Mouse (Mus musculus) CH12F3 (cell line): Measurements from ENCODE around the gene Cym.

Experiments used
- in situ Hi-C: fragments of 300-500 bp; cut with MboI; formaldehyde crosslinking; loops from 2 replicates; pipeline ENCODE4 v1.14.3; 2020; ENCODE audit warnings: low sequenced_read_pairs

The Cym gene

GRCm38 (mm10) chr3:107229221-107229620, 7.7 kb upstream of the Cym start:
- in situ Hi-C loops = no loop called here

DNA sequence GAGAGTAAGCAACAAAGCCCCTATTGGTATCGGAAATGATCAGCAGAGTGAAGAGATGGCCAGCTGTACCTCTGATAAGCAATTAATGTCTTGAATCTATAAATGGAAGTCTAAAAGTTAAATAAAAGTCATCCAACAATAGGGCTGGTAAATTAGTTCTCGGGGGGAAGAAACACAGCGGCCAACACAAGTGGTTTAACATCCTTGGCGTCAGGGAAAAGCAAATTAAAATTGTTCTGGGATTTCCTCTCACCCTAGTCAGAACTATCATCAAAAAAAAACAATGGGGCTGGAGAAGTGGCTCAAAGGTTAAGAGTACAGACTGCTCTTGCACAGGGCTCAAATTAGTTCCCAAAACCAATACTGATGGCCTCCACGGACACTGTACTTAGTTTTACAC, 4.3 kb upstream of the Cym start:
- in situ Hi-C loops = no loop called here

DNA sequence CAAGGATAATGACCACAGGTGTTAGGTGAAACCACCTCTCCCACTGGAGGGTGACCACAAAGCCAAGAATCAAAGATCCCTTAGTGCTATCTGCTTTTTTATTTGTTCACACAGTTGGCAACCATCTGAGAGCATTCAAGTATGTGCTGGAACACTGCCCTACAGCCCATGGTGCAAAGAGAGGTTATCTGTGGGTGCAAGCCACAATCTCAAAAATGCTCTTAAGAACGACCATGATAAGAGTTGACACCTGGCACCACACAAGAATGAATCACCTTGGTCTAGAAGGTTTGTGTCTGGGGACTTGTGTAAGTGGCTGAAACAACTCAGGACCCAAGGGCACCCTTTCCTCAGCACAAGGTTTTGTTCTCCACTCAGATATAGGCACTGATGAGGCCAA, 1.7 kb upstream of the Cym start:
- in situ Hi-C loops = no loop called here

DNA sequence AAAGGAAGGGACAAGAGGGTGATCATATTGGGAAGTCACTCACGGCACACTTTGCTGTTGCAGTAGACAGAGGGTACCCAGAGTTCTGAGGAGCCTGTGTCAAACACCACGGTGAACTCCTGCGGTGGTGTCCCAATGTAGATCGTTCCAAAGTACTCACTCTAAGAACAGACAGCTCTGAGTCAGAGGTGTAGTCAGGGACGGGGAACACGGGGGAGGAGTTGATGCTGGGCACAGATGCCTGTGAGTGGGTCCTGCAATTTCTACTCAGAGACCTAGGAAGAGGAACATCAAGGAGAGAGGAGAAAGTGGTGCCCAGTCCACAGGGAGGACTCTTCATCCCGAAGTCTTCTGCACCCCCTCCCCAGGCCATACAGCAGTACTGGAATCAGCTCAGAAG, 3.0 kb downstream of the Cym start:
- in situ Hi-C loops = no loop called here

GRCm38 (mm10) chr3:107217101-107217480, 4.4 kb downstream of the Cym start:
- in situ Hi-C loops = no loop called here

DNA sequence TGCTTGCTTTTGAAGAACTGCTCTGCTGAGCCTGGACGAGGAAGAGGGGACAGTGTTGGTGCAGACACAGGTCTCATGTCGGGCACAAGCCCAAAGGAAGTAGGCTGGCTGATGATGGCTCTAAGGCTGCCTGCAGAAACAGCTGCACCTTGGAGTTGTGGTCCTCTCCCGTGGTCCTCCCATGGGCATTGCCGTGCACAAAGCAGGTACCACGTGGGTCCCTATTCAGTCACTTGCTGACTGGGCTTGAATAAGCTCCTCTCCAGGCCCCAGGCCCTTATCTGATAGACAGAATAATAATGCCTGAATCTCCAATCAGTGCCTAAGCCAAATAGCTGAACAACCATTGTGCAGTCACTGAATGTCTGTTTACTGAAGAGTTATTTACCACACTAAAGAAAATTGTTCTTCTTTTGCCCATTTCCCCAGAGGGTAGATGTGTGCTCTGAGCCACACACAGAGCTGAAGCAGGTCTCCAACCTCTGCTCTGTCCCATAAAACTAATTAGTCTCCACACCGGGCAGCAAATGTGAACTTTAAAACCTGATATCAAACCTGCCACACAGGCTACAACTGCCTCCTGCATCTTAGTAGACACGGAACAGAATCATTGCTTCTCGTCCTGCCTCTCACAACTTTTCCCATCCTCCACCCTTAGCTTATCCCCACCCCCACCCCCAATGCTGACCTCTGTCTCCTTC, 5.0 kb downstream of the Cym start:
- in situ Hi-C loops = no loop called here

DNA sequence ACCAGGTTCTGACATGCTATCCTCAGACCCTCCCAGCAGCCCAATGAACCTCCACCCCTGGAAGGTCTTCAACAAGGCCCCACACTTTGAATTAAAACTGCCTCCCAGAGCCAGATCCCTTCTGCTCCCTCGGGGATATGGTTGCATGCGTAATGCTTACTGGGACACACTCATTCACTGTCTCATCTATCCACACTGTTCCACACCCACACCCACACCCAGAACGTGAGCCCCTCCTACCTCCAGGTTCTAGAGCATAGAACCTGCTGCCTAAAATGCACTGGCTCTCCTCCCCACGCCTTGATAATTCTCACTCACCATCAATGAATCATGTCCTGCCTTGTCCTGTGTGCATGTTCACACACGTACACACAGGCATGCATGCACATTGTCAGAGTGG, 6.9 kb downstream of the Cym start:
- in situ Hi-C loops = no loop called here

GRCm38 (mm10) chr3:107207625-107208253, 13.8 kb downstream of the Cym start:
- in situ Hi-C loops = no loop called here

DNA sequence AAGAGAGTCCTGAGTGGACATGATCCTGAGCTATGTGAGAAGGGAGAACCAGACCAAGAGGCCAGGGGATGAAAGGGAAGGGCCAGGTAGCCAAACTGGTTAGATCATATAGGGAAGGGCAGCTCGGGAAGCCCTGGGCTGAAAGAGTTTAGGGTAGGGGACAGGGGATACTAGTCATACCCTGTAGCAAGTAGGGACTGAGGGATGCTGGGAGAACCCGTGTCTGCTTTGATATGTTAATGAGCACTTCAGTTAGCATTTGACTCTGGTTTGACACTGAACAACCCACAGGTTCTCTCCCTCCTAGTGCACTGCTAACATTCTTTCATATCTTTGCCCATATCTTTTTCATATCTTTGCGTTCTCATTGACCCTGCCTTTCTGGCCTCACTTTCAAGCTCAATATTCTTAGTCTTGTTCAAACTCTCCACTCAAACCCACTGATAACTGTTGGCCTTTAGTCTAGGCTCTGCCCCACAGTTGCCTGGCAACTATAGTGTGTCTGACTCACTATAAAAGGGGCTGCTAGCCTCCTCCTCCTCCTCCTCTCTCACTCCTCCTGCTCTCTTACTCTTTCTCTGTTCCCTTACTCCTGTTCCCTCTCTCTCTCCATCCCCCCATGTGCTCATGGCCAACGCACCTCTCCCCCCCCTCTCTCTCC, 14.9 kb downstream of the Cym start:
- in situ Hi-C loops = no loop called here

GRCm38 (mm10) chr3:107205994-107206393, 15.5 kb downstream of the Cym start:
- in situ Hi-C loops = no loop called here

DNA sequence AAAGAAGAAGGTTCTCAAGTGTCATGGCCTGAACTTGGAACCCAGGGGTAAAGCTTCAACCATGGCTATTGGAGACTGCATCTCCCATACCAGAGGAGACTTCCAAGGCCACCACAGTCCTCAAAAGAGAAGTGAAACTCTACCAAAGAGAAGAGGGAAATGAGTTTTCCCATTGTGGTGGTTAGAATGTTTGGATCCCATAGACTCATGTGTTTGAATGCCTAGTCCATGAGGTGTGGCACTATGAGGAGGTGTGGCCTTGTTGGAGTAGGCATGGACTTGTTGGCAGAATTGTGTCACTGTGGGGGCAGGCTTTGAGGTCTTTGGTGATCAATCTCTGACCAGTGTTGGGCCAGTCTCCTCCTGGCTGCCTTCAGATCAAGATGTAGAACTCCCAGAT, 16.4 kb downstream of the Cym start:
- in situ Hi-C loops = no loop called here

GRCm38 (mm10) chr3:107204413-107204812, 17.1 kb downstream of the Cym start:
- in situ Hi-C loops = no loop called here

DNA sequence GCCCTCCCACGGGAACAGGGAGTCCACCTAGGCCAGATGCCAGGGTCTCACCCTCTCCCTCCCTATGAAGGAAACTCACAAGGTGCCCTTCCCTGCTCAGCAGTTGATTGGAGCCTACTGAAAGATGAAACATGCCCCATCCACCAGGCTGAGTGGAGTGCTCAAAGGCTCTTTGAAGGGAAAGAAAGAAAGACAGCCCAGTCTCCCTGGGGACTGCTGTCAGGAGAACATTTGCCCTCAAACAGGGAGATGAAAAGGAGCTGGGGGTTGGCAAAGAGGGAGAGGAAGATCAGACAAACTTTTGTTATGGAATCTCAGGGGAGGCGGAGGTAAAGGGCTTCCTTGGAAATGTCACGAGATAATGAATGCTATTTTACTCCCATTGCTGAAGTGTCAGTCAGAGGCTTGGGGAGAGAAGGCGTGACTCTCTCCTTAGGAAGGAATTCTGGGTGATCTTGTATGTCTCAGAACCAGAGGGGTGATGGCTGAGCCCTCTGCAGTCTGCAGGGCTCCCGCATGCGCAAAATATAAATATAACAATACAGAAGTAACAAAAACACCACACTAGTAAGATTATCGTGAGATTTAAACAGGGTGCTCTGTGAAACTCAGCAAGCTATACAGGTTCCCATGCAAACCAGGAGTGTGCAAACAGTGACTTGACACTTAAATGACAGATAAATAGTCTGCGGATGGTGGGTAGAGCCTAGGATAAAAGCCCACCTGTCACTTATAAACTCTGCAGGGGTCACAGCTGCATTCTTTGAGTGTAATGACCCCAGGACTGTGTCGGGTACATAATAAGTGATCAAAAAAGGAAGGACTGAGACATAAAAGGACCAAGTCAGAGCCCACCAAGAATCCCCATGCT, 20.0 kb downstream of the Cym start:
- in situ Hi-C loops = no loop called here

DNA sequence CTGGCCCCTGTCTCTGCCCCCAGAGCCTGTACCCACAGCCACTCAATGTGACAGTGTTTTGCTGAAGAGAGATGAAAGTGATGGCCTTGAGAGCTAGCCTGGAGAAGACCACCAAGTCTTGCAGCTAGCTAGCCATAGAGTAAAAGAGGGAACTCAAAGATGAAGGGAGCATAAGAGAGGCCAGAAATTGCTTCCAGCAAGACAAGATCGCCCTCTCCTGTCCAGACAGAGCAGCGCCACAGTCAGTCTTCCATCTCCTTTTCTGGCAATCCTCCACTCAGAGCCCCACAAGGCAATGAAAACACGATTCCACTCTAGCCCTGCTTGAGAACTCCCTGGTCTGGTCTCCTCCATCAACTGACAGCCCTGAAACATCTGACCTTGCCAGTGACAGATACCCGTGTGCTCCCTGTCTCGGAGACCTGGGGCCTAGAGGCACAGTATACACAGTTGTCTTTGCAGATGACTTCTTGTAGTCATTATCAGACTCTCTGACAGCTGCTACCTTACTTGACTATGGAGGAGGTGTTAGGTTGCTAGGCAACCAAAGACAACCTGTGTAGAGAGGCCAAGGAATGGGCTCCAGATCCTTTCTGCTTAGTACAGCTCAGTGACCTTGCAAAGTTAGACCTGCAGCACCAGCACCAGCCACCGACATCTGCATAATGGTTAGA, 33.2 kb downstream of the Cym start:
- in situ Hi-C loops = no loop called here

- in situ Hi-C loops = no loop called here
These were observed 34.5 kb downstream of the Cym start for GRCm38 (mm10) chr3:107187022-107187421.

DNA sequence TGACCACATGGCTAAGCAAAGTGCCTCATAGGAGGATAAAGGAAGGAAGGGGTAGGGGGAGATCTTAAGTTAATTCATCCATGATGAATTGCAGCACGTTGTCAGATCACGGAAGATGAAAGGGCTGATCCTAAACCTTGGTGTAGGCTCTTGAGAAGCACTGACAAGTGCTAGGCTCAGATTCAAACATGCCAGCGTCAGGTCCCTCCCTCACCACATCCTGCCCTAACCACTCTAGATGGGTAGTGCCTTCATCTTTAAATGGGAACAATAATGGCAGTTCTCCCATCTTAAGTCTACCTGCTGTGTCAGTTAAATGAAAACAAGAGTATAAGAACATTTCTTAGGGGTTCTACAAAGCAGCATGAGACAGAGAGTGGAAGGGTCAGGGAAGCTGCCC, 35.9 kb downstream of the Cym start:
- in situ Hi-C loops = no loop called here

DNA sequence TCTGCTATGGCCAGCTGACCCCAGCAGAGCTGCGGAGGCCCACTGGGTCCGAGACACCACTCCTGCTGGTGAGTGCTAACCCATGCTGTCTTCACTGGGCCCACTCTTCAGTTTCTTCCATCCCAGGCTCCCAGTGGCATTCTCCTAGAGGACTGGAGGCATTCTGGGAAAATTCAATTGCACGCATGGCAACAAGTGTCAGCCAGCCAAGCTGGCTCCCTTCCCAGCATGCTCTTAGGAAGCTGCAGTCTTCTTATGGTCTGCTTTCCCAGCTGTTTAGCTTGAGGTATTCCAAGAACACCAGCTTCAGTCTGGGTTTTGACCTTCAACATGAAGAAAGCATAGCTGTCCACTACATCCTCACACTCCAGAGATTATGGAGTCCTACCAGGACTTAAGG, 38.4 kb downstream of the Cym start:
- in situ Hi-C loops = no loop called here

DNA sequence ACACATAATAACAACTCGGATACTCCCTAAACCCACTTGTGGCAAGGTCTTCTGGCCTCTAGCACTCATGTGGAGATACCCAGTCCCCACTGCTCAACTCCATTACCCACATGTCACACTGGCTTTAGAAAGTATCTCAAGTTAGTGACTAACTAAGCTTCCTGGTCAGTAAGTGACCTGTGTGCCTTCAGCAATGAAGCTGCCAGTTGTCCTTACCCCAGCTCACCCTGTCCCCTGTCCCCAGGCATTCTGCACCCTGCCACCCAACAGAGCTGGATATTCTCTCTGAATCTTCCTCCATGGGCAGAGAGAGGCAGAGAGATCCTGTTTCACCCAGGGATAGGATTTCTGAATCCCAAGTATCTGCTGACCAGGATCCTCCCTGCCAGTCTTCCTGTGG, 38.8 kb downstream of the Cym start, which contains the start of gene Kcna10:
Gene Kcna10 (plus strand): TSS at position 301 of the 400 bp plus-strand sequence.
- in situ Hi-C loops = no loop called here

DNA sequence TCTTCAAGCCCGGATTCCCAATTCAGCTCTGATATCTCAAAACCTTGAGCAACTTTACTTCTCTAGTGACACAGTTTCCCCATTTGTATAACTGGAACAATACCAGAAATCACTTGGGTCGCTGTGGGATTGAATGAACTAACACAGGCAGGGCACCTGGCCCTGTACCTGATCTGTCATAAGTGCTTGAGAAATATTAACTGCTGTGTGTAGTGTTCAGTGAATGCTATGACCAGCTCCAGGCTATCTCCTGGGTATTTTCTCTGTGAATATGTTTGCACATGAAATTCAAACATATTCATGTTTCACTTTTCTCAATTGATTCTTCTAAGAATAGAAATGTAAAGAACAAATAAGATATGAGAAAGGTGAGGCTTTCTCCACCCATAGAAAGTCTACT, 40.7 kb downstream of the Cym start:
- in situ Hi-C loops = no loop called here

DNA sequence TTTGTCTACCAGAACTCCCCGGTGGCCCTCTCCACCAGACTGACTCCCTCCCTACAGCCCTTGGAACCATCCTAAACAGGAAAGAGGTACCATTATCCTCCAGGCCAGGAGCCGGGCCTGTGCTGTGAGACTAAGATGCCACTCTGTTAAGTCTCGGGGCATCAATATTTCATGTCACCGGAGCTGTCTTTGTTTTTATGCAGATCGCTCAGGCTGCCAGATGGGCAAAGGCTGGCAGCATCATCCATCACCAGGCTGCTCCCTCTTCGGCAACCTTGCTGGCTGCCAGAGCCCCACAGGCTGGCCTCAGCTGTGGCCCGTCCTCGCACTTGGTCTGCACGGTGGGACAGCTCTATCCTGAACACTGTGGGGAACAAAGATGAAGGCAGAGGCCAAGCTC, 45.0 kb downstream of the Cym start:
- in situ Hi-C loops = no loop called here

DNA sequence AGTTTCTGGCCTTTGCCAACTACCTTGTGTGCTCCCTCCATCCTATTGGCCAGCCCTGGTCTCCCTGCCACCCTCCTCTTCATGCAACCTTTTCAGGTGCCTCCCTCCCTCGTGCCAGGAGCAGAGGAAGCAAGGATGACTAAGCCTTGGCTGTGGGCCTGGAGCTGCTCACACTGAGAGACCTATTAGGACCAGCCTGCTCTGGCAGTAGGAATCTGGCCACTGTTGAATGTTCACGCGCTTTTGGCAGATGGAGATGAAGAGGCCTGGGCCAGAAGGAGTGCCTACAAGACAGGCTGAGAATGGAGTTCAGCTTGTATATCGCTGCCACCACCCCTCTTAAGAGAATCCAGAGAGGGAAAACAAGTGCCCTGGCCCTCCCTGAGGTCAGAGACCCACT, 46.0 kb downstream of the Cym start:
- in situ Hi-C loops = no loop called here
